Mouse (Mus musculus): ENCODE data around the gene Bhlhe40.

DNA sequence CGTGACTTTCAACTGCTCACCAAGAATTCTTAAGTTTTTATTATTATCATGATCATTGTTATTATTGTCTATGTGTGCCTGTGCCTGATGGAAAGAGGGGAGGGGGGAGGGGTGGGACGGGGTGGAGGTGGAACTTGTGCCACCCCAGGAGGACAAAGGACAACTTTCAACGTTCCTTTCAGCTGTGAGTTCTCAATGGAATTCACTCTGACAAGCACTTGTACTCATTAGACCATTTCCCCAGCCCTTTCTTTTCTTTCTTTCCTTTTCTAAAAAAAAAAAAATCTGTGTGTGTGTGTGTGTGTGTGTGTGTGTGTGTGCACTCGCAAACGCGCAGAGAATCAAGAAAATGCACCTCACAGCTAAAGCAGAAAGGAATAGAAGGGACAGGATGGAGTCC, 12.4 kb upstream of the Bhlhe40 start:
- no peak for TF ChIP-seq CTCF (conservative IDR thresholded peaks at IDR 0.05; ENCODE audit: insufficient read depth, insufficient read length, low read depth, low read length)
- no peak for TF ChIP-seq POLR2A (IDR thresholded peaks at IDR 0.05; ENCODE audit: low read depth, low read length)

Data from kidney, adult 2 months (tissue).